Mouse (Mus musculus): ENCODE measurements around the gene Mrgpra3. TPM values are rescaled to one million over a fixed set of nuclear protein-coding genes. Genes with fewer than 3 reads are reported as not detected.

Mrgpra3 gene
- total RNA-seq (2022): not detected

- DNase-seq (ENCODE audit: low spot score in 2 of 2): no peak
These were observed at the start of gene Mrgpra3 for GRCm38 (mm10) chr7:47601272-47601671. TSS of gene Mrgpra3 (minus strand) at chr7:47601372.

Other genes with a start within 250 kb of the Mrgpra3 start
- not detected for gene Mrgpra1, start 247.1 kb downstream of the Mrgpra3 start, total RNA-seq (2022)
- gene Mrgpra2a, start 149.2 kb downstream of the Mrgpra3 start, total RNA-seq (2022): not detected
- not detected for gene Mrgpra2b, start 72.5 kb downstream of the Mrgpra3 start, total RNA-seq (2022)

All from gastrocnemius, adult 8-10 months (tissue).